Mouse (Mus musculus): ENCODE results near the gene Med11. TPM values are rescaled to one million over a fixed set of nuclear protein-coding genes. Genes with fewer than 3 reads are reported as not detected.
"Not testable (repeated sequence)": the region's sequence is repeated elsewhere in the genome, so short reads cannot be mapped to it uniquely, and the experiment has no call there.

Gene Med11
- 28.1 and 31.8 TPM in 2 replicates for polyA plus RNA-seq (2012; rRNA removed)

GRCm38 (mm10) chr11:70451797-70452498, at the start of gene Med11:
Med11 (plus strand) TSS chr11:70451919.
- DNase-seq (ENCODE audit: low read depth) = peak; percentile 98

DNA sequence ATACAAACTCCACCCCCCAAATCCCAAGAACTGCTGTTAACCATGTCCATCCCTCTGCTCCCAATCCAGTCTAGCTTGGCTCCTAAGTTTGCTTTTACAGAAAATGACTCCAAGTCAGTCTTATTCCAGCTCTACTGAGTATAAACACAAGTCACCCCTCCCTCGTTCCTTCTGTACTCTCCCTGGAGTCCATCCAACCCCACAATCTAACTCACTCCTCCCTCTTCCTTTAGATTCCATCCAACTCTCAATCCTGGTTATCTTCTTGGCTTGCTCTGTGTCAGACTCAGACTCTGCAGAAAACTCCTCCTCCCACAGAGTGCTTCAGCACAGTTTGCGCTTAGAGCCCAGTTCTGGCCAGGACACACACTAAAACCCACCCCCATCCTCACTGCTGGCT, 48.1 kb upstream of the Med11 start:
- DNase-seq (ENCODE audit: low read depth) = no peak
- no peak for TF ChIP-seq CTCF (IDR thresholded peaks at IDR 0.05; ENCODE audit: borderline replicate concordance, extremely low read depth, insufficient read depth, insufficient read length)
- TF ChIP-seq POLR2A (IDR thresholded peaks at IDR 0.05; ENCODE audit: borderline replicate concordance, extremely low read depth, insufficient read depth, insufficient read length, poor library complexity, severe bottlenecking) = no peak

More at GRCm38 (mm10) chr11:70451797-70452498, at the start of gene Med11:
- TF ChIP-seq CTCF (IDR thresholded peaks at IDR 0.05; ENCODE audit: borderline replicate concordance, extremely low read depth, insufficient read depth, insufficient read length) = peak; percentile 87
- peak; percentile 58; the same call in 1 of the 2 replicates for TF ChIP-seq POLR2A (IDR thresholded peaks at IDR 0.05; ENCODE audit: borderline replicate concordance, extremely low read depth, insufficient read depth, insufficient read length, poor library complexity, severe bottlenecking)

GRCm38 (mm10) chr11:70409594-70410296, 42.0 kb upstream of the Med11 start, which contains the start of gene Pelp1:
Pelp1 (minus strand) TSS chr11:70410031.
- TF ChIP-seq CTCF (IDR thresholded peaks at IDR 0.05; ENCODE audit: borderline replicate concordance, extremely low read depth, insufficient read depth, insufficient read length) (no peak), POLR2A (IDR thresholded peaks at IDR 0.05; ENCODE audit: borderline replicate concordance, extremely low read depth, insufficient read depth, insufficient read length, poor library complexity, severe bottlenecking) (peak; percentile 65; the same call in 1 of the 2 replicates)
- DNase-seq (ENCODE audit: low read depth) = peak; percentile 99

- no peak for DNase-seq (ENCODE audit: low read depth)
- TF ChIP-seq POLR2A (IDR thresholded peaks at IDR 0.05; ENCODE audit: borderline replicate concordance, extremely low read depth, insufficient read depth, insufficient read length, poor library complexity, severe bottlenecking) (no peak), CTCF (IDR thresholded peaks at IDR 0.05; ENCODE audit: borderline replicate concordance, extremely low read depth, insufficient read depth, insufficient read length) (no peak)
Observed at GRCm38 (mm10) chr11:70410297-70410643, 41.4 kb upstream of the Med11 start.

DNA sequence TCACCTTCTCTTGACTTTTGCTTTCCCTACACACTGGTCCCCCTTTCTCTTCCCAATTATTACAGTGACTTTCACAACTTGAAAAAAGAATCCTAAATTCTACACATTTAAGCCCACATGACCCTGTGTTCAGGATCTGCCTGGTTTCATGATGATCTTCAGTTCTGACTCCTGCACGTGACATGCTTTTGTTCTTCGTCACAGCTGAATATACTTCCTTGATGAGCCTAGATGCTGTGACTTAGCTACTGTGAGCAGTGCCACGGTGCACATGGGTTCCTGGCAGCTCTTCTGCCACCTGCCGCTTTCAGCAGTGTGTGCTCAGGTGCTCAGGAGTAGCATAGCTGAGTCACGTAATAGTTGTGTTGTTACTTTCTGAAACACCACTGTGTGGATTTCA, 39.1 kb upstream of the Med11 start:
- no peak for DNase-seq (ENCODE audit: low read depth)
- TF ChIP-seq POLR2A (IDR thresholded peaks at IDR 0.05; ENCODE audit: borderline replicate concordance, extremely low read depth, insufficient read depth, insufficient read length, poor library complexity, severe bottlenecking) (no peak), CTCF (IDR thresholded peaks at IDR 0.05; ENCODE audit: borderline replicate concordance, extremely low read depth, insufficient read depth, insufficient read length) (no peak)

DNA sequence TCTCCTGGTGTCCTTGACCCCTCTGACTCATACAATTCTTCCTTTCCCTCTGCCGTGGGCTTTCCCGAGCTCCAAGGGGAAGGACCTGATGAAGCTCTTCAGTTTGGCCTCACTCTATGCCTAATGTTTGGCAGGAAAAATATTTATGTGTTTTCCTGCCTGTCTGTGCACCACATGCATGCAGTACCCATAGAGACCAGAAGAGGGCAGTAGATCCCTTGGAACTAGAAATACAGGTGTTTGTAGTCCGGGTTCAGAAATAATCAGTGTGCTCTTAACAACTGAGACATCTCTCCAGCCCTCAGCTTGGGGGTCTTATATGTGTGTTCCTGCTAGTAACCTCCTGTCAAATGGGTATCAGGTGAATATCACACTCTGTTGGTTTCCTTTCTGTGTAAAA, 37.8 kb upstream of the Med11 start:
- peak; percentile 85 for DNase-seq (ENCODE audit: low read depth)
- TF ChIP-seq POLR2A (IDR thresholded peaks at IDR 0.05; ENCODE audit: borderline replicate concordance, extremely low read depth, insufficient read depth, insufficient read length, poor library complexity, severe bottlenecking) (no peak), CTCF (IDR thresholded peaks at IDR 0.05; ENCODE audit: borderline replicate concordance, extremely low read depth, insufficient read depth, insufficient read length) (peak; percentile 87; the same call in 1 of the 2 replicates)

DNA sequence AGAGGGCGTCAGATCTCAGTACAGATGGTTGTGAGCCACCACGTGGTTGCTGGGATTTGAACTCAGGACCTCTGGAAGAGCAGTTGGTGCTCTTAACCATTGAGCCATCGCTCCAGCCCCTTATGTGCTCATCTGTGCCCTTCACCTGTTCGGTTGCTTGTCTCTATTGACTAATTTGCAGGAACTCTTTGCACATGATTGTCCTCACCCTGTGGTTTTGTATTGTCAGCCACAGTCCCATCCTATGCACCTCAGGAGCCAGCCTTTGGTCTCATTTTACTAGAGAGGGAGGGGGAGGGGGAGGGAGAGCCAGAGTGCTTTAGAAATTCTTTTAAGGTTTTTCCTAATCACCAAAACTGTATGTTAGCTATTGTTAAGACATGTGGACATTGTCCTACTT, 33.5 kb upstream of the Med11 start:
- TF ChIP-seq POLR2A (IDR thresholded peaks at IDR 0.05; ENCODE audit: borderline replicate concordance, extremely low read depth, insufficient read depth, insufficient read length, poor library complexity, severe bottlenecking) = no peak
- no peak for TF ChIP-seq CTCF (IDR thresholded peaks at IDR 0.05; ENCODE audit: borderline replicate concordance, extremely low read depth, insufficient read depth, insufficient read length)
- no peak for DNase-seq (ENCODE audit: low read depth)

DNA sequence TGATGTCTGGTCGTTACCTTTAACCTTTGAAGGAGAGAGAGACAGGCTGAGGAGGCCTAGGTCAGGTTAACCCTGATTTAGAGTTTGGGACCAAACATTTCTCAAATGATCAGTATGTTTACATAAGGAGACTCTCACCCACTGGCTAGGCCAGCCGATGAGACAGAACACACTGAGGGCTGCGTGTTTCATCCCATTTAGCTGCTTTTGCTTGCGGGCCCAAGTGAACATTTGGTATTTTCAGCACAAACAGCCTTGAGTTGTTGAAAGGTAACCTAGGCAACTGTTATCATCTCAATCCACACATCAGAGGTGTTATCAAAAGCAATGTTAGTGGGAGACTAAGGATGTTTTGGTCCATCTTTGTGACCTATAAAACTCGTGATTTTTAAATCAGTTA, 32.2 kb upstream of the Med11 start:
- TF ChIP-seq CTCF (IDR thresholded peaks at IDR 0.05; ENCODE audit: borderline replicate concordance, extremely low read depth, insufficient read depth, insufficient read length) = no peak
- no peak for TF ChIP-seq POLR2A (IDR thresholded peaks at IDR 0.05; ENCODE audit: borderline replicate concordance, extremely low read depth, insufficient read depth, insufficient read length, poor library complexity, severe bottlenecking)
- DNase-seq (ENCODE audit: low read depth) = no peak

DNA sequence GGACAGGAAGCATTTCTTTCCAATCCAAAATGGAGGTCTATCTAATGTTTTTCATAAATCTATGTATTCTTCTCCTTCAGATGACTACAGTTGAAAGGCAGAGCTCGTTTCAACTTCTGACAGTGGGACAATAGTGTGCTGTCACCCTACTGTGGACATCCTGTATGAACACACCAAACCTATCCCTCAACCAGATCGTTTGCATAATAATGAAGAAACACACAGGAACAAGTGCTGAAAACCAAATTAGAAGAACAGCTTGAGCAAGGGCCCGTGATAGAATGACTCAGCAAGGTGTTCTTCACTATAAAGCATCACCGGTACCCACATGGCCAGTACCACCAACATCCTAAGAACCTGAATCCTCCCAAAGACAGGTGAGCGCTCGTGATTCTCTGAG, 25.1 kb upstream of the Med11 start:
- DNase-seq (ENCODE audit: low read depth) = not testable (repeated sequence)

DNA sequence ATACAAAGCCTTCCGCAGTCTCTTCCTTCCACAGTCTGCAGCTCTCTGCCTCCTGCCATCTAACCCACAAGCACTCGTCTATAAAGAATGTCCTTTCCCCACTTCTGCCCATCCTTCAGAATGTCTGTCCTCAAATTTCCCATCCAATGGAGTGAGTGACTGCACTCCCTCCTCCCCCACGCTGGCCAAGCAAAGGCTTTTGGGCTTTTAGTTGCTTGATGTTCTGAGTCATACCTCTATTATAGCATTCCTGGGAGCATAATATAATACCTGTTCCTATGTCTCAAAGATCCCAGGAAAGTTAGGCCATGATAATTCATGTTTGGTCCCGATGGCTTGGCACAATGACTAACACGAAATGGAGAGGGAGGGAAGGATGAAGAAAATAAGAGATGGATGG, 20.1 kb upstream of the Med11 start:
- no peak for TF ChIP-seq CTCF (IDR thresholded peaks at IDR 0.05; ENCODE audit: borderline replicate concordance, extremely low read depth, insufficient read depth, insufficient read length)
- TF ChIP-seq POLR2A (IDR thresholded peaks at IDR 0.05; ENCODE audit: borderline replicate concordance, extremely low read depth, insufficient read depth, insufficient read length, poor library complexity, severe bottlenecking) = no peak
- DNase-seq (ENCODE audit: low read depth) = no peak

DNA sequence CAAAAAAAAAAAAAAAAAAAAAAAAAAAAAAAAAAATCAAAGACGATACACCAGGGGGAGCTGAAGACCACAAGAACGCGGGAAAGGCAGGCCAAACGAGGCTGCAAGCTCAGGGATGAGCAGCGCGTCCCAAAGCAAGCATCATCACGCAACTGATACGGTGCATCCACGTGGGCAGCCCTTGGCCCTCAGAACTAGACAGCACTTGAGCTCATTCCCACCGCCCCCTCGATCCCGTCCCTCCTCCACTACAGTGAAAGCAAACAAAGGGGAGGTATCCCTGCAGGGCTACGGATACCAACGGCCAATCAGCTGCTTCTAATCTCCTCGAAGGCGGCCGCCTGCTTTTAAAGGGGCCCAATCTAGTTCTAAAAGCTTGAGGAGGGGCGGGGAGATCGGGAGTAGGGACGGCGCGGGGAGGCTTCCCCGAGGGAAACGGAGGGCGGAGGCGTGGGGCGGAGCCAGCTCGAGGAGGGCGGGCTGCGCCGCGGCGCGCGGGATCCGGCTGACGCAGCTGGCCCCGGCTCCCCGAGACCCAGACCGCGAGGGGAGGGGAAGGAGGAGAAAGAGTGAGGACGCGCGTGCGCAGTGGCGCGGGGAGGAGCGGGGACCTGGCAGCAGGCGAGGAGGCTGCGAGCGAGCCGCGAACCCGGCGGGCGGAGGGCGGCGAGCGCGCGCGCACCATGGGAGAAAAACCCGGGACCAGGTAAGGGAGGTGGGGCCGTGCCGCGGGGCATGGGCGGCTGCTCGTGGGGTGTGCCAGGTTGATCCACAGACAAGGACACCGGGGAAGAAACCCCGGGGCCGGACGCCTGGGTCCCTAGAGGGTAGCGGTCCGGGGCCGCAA, 19.4 kb upstream of the Med11 start, which contains the start of gene Arrb2:
Arrb2 (plus strand) TSS at position 588 of the 847 bp plus-strand sequence.
- TF ChIP-seq POLR2A (IDR thresholded peaks at IDR 0.05; ENCODE audit: borderline replicate concordance, extremely low read depth, insufficient read depth, insufficient read length, poor library complexity, severe bottlenecking) = peak; percentile 86
- TF ChIP-seq CTCF (IDR thresholded peaks at IDR 0.05; ENCODE audit: borderline replicate concordance, extremely low read depth, insufficient read depth, insufficient read length) = peak; percentile 55
- peak; percentile 99 for DNase-seq (ENCODE audit: low read depth)

All from brain, embryonic 14.5 days (tissue).